Mouse (Mus musculus): ENCODE data around the gene Lipc.

- TF ChIP-seq CTCF (conservative IDR thresholded peaks at IDR 0.05; ENCODE audit: low read length) (no peak), POU5F1 (IDR thresholded peaks at IDR 0.05; ENCODE audit: borderline replicate concordance, low read length) (no peak)
Measured at GRCm38 (mm10) chr9:70921132-70921531, 30.9 kb downstream of the Lipc start.

Data from E14TG2a.4 (cell line).